1 mouse cellular context compared by ENCODE assay signal in the genomic region with DNA sequence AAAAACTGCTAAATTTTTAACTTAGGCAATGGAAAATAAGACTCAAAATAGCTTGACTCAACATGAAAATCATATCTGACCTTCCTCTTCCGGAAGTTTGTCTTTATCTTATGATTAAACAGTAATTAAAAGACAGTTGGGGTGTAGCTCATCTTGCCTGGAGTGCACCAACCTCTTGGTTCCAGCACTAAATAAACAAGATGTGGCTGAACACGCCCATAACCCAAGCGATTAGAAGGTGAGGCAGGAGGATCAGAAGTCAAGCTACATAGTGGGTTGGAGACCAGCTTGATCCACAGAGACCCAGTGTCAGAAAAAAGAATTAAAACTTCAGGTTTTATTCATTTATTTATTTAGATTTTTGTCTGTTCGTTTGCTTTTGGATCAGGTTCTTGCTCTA.
A peak's percentile ranks its signal among the peaks of the same experiment; 100 is the strongest.
TF ChIP-seq lines count a peak whose summit lies in the region.

No protein-coding gene starts in this region.

TF ChIP-seq in MEL, 35 proteins besides CTCF, POLR2A, EP300 and RAD21:
- TF ChIP-seq NELFE (IDR thresholded peaks at IDR 0.05; ENCODE audit: low read depth, low read length) (no peak), GATA1 (IDR thresholded peaks at IDR 0.05; ENCODE audit: low read depth, low read length) (peak; percentile 94), ZMIZ1 (IDR thresholded peaks at IDR 0.05; ENCODE audit: low read depth, low read length) (no peak), USF2 (IDR thresholded peaks at IDR 0.05; ENCODE audit: borderline replicate concordance in 1 of 2, insufficient read depth in 1 of 2, low read depth in 1 of 2, low read length in 2 of 2) (no peak), HCFC1 (IDR thresholded peaks at IDR 0.05; ENCODE audit: low read depth, low read length) (no peak), MXI1 (IDR thresholded peaks at IDR 0.05; ENCODE audit: low read depth, low read length) (no peak), RCOR1 (IDR thresholded peaks at IDR 0.05; ENCODE audit: low read depth, low read length) (no peak), TAL1 (IDR thresholded peaks at IDR 0.05; ENCODE audit: low read length) (peak; percentile 53), TBP (IDR thresholded peaks at IDR 0.05; ENCODE audit: low read depth, low read length) (peak; percentile 85; the same call in 1 of the 2 replicates), ZKSCAN1 (IDR thresholded peaks at IDR 0.05; ENCODE audit: low read depth, low read length) (no peak)
